ENCODE assay signal across 8 mouse cellular contexts in genomic region chr2:131321192-131321591, GRCm38 (mm10). TPM values are rescaled to one million over a fixed set of nuclear protein-coding genes. Genes with fewer than 3 reads are reported as not detected.
A peak's percentile ranks its signal among the peaks of the same experiment; 100 is the strongest.
DNase-seq lines count a peak whose midpoint lies in the region; ATAC-seq and TF ChIP-seq lines count a peak whose summit lies in the region.
"Not testable (repeated sequence)": the region's sequence is repeated elsewhere in the genome, so short reads cannot be mapped to it uniquely, and the experiment has no call there.

No protein-coding gene starts in this region.

- peak overlapping the region; percentile 78 for H3K27ac ChIP-seq in bone marrow macrophage, adult 2 months (ENCODE audit: insufficient read depth, low read depth, low read length)
- not testable (repeated sequence) for H3K27ac ChIP-seq in embryonic facial prominence, embryonic 14.5 days (replicated peaks; ENCODE audit: low read depth, low read length)
- H3K27ac ChIP-seq in thymus, adult 2 months (ENCODE audit: control insufficient read depth, insufficient read depth, low read length) = peak overlapping the region; percentile 96

- not testable (repeated sequence) for TF ChIP-seq CTCF in bone marrow macrophage, adult 2 months (IDR thresholded peaks at IDR 0.05; ENCODE audit: low read depth, low read length); lung, adult 2 months (IDR thresholded peaks at IDR 0.05; ENCODE audit: insufficient read depth, low read length); thymus, adult 2 months (IDR thresholded peaks at IDR 0.05; ENCODE audit: borderline replicate concordance, control insufficient read depth, extremely low read depth, insufficient read depth, low read length, poor library complexity)

- 54% methylated on average over 3 of the region's 3 CpGs for WGBS in embryonic facial prominence, embryonic 14.5 days
- WGBS in lung, adult 2 months = 7% methylated on average over 3 of the region's 3 CpGs
- 2% methylated on average over 3 of the region's 3 CpGs for WGBS in thymus, adult 2 months

- peak overlapping the region; percentile 47 for H3K4me3 ChIP-seq in bone marrow macrophage, adult 2 months (ENCODE audit: insufficient read depth, low read length)
- H3K4me3 ChIP-seq in embryonic facial prominence, embryonic 14.5 days (ENCODE audit: low read depth, low read length); thymus, adult 2 months (ENCODE audit: control insufficient read depth, insufficient read depth, low read length): not testable (repeated sequence)
- H3K4me3 ChIP-seq in lung, adult 2 months (replicated peaks; ENCODE audit: extremely low read depth, low read depth, low read length) = peak overlapping the region; percentile 13

- TF ChIP-seq POLR2A in bone marrow macrophage, adult 2 months (IDR thresholded peaks at IDR 0.05; ENCODE audit: borderline replicate concordance, low read depth, low read length); lung, adult 2 months (IDR thresholded peaks at IDR 0.05; ENCODE audit: borderline replicate concordance, extremely low read depth, low read depth, low read length); thymus, adult 2 months (IDR thresholded peaks at IDR 0.05; ENCODE audit: control insufficient read depth, extremely low read depth, insufficient read depth, low read length, poor library complexity): not testable (repeated sequence)

- peaks cover 36% of the 10 kb centered on the region for H3K4me1 ChIP-seq in bone marrow macrophage, adult 2 months (ENCODE audit: control insufficient read depth, insufficient read depth, low read length)
- not testable (repeated sequence) for H3K4me1 ChIP-seq in embryonic facial prominence, embryonic 14.5 days (ENCODE audit: control insufficient read depth, insufficient read depth, low read length); lung, adult 2 months (ENCODE audit: control insufficient read depth, insufficient read depth, low read length); thymus, adult 2 months (replicated peaks; ENCODE audit: control insufficient read depth, insufficient read depth, low read length)

- not testable (repeated sequence) for H3K27me3 ChIP-seq in embryonic facial prominence, embryonic 14.5 days (replicated peaks; ENCODE audit: control insufficient read depth, insufficient read depth, low read length); thymus, adult 2 months (ENCODE audit: control insufficient read depth, insufficient read depth, low read length)

- H3K9ac ChIP-seq in embryonic facial prominence, embryonic 14.5 days (ENCODE audit: low read depth, low read length) = not testable (repeated sequence)

- peaks cover 17% of the 10 kb centered on the region for H3K9me3 ChIP-seq in embryonic facial prominence, embryonic 14.5 days (ENCODE audit: control insufficient read depth, low read length)

- H3K36me3 ChIP-seq in embryonic facial prominence, embryonic 14.5 days (ENCODE audit: control insufficient read depth, insufficient read depth, low read length); thymus, adult 2 months (ENCODE audit: control insufficient read depth, insufficient read depth, low read length): not testable (repeated sequence)

- not testable (repeated sequence) for ATAC-seq in embryonic facial prominence, embryonic 14.5 days (ENCODE audit: low read depth)
- peak; percentile 96 for ATAC-seq in monocyte, adult 5-6 weeks (replicated peaks; ENCODE audit: insufficient number of reproducible peaks, low FRiP score, low TSS enrichment, poor library complexity, severe bottlenecking)

- H3K4me2 ChIP-seq in embryonic facial prominence, embryonic 14.5 days (ENCODE audit: low read depth, low read length) = not testable (repeated sequence)

- peak; percentile 65 for DNase-seq in CD4-positive helper T cell, adult 2 months (ENCODE audit: low read depth, low spot score)
- DNase-seq in embryonic facial prominence, embryonic 14.5 days (ENCODE audit: low spot score) = peak; percentile 61
- DNase-seq in heart, adult 9 months (ENCODE audit: low spot score in 2 of 2) = peak; percentile 66 to 72
- peak; percentile 55 for DNase-seq in layer of hippocampus, adult 11-12 months (ENCODE audit: low spot score)
- DNase-seq in lung, adult 2 months = peak; percentile 33
- DNase-seq in thymus, adult 2 months = peak; percentile 39

RNA-seq across cellular contexts. Expression of gene Rnf24, which starts 31.5 kb away (rescaled TPM):
- polyA plus RNA-seq in bone marrow macrophage, adult 2 months (2012; ENCODE audit: insufficient read depth, insufficient read length, missing spikeins) = 5.0 and 5.1 TPM in 2 replicates
- 6.2 and 6.9 TPM in 2 replicates for polyA plus RNA-seq in embryonic facial prominence, embryonic 14.5 days (2014; fragmentation: Nextera tagmentation; extraction: Ambion mirVana)
- 2.1 and 3.6 TPM in 2 replicates for polyA plus RNA-seq in lung, adult 2 months (2012; rRNA removed)
- 1.5 to 7.3 TPM (median 1.8 TPM) in 3 replicates for total RNA-seq in monocyte, adult 5-6 weeks (2017)
- polyA plus RNA-seq in thymus, adult 2 months (2012; rRNA removed) = 2.4 and 2.9 TPM in 2 replicates

RNA-seq across cellular contexts. Expression of gene Pank2, which starts 58.9 kb away (rescaled TPM):
- 49.3 and 50.2 TPM in 2 replicates for polyA plus RNA-seq in bone marrow macrophage, adult 2 months (2012; ENCODE audit: insufficient read depth, insufficient read length, missing spikeins)
- 36.0 and 40.1 TPM in 2 replicates for polyA plus RNA-seq in embryonic facial prominence, embryonic 14.5 days (2014; fragmentation: Nextera tagmentation; extraction: Ambion mirVana)
- polyA plus RNA-seq in lung, adult 2 months (2012; rRNA removed) = 12.7 and 16.1 TPM in 2 replicates
- 38.1 to 53.4 TPM (median 45.9 TPM) in 3 replicates for total RNA-seq in monocyte, adult 5-6 weeks (2017)
- polyA plus RNA-seq in thymus, adult 2 months (2012; rRNA removed) = 25.4 and 27.4 TPM in 2 replicates
